Mouse (Mus musculus) c-Kit-negative CD71-positive TER-119-positive erythroid progenitor cells, embryonic 14.5 days (primary cell): ENCODE results near the gene Rad9b.

Experiments
- DNase-seq: peaks from one replicate; pipeline ENCODE4 v3.0.0-alpha.2; 2013; ENCODE audit warnings: low read depth, low spot score

Rad9b gene

GRCm38 (mm10) chr5:122353807-122354491 is at the start of gene Rad9b, which contains the start of gene Vps29:
Rad9b (minus strand) TSS chr5:122354233.
Vps29 (plus strand) TSS chr5:122354369.
- DNase-seq = peak; percentile 100

GRCm38 (mm10) chr5:122403362-122403761 is 49.3 kb upstream of the Rad9b start:
- DNase-seq = no peak

GRCm38 (mm10) chr5:122402772-122403171 is 48.7 kb upstream of the Rad9b start:
- DNase-seq = no peak

DNA sequence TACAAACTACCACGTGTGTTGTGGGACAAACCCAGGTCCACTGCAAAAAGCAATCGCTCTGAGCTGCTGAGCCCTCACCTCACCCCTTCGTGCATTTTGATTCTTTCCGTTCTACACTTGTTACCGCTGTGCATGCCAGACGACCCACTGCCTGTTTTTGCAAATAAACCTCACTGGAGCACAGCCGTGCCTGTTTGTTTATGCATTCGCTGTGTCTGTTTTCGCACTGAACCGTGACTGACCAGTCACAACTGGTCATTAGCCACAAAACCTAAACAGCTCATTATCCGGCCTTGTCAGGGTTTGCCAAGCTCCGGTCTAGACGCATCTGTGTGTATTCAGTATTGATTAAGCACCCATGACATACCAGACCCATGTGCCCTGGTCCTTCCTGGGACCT is 48.1 kb upstream of the Rad9b start:
- no peak for DNase-seq

DNA sequence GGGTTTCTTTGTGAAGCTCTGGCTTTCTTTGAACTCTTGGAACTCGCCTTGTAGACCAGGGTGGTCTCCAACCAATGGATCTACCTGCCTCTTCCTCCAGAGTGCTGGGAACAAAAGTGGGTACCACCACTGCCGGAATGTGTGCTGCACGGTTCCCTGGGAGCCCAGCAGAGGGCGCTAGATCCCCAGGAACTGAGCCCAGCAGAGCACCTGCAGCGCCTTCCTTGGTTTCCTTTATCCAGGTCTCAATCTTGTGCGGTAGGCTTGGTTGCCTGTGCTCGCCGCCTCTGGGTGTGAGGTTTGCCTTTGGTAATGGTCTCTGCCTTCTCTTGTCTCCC is 47.2 kb upstream of the Rad9b start:
- DNase-seq = peak; percentile 35

- DNase-seq = no peak
These were observed 46.7 kb upstream of the Rad9b start for GRCm38 (mm10) chr5:122400628-122401302.

DNA sequence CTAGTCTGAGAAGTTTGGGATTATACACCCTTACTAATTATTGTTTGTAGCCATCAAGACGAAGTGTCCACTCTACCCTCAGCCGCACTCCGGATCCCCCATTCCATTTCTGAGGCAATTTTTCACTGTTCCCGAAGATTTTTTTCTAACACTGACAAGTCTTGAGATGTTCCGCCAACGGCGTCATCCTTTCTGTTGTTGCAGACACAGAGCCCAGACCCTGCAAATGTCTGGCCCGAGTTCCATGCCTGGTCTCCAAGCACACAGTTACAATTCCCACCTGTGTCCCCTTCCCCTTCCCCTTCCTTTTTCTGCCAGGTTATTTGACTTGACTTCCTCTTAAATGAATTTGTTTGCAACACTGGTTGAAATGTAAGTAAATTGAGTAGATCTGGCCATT is 45.8 kb upstream of the Rad9b start:
- DNase-seq = no peak

GRCm38 (mm10) chr5:122397495-122397894 is 43.5 kb upstream of the Rad9b start:
- DNase-seq = no peak

DNA sequence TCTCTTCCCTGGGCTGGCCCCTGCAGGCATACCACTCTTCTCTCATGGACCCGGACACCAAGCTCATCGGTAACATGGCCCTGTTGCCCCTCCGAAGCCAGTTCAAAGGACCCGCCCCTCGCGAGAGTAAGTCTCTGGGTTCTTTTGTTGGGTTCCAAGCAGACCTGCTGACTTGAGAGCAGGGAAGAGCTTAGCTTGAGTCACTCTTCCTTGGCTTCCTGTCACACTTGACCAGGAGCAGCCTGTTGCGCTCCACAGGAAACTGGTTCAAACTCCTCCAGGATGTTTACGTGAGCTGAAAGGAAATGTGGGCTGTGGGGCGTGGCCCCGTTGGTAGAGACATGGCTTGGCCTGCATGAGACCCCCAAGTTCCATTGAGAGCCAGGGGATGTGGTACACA is 42.8 kb upstream of the Rad9b start:
- no peak for DNase-seq

GRCm38 (mm10) chr5:122393887-122394286 is 39.9 kb upstream of the Rad9b start:
- peak; percentile 65 for DNase-seq

DNA sequence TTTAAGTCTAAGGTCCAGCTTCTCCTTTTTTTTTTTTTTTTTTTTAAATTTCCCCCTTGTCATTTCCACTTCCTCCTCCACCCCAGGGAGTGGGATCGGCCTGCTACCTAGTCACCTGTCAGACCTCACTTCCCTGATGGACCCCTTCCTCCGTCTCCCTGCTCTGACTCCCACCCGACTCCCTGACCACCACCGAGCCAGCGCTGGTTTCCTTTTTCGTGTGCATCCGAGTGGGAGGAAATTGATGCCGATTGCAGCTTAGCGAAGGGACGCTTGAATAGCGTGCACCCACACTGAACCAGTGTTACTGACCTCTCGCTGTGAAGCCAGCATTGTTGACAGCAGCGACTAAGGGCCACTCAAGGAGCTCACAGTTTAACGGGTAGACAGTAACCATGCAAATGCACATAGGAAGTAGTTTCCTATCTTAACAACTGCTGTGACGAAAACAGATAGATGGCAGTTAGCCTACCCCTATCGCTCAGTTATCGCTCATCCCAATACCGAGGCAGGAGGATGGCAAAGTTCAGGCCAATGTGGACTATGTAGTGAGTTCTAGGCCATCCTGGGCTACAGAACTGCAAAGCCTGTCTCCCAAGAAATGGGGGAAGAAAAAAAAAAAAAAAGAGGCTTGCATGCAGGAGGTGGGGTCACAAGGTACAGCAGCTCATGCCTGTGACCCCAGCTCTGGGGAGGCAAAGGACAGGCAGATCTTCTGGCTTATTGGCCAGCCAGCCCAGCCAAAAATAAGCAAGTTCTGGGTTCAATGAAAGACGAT is 38.4 kb upstream of the Rad9b start:
- DNase-seq = no peak

- peak; percentile 83 for DNase-seq
These were observed 37.8 kb upstream of the Rad9b start, which contains the start of gene Arpc3 for GRCm38 (mm10) chr5:122391786-122392180. Arpc3 (plus strand) TSS chr5:122391878.

GRCm38 (mm10) chr5:122391178-122391785 is 37.2 kb upstream of the Rad9b start:
- no peak for DNase-seq

GRCm38 (mm10) chr5:122390671-122391070 is 36.6 kb upstream of the Rad9b start:
- no peak for DNase-seq

GRCm38 (mm10) chr5:122390006-122390405 is 36.0 kb upstream of the Rad9b start:
- DNase-seq = no peak

DNA sequence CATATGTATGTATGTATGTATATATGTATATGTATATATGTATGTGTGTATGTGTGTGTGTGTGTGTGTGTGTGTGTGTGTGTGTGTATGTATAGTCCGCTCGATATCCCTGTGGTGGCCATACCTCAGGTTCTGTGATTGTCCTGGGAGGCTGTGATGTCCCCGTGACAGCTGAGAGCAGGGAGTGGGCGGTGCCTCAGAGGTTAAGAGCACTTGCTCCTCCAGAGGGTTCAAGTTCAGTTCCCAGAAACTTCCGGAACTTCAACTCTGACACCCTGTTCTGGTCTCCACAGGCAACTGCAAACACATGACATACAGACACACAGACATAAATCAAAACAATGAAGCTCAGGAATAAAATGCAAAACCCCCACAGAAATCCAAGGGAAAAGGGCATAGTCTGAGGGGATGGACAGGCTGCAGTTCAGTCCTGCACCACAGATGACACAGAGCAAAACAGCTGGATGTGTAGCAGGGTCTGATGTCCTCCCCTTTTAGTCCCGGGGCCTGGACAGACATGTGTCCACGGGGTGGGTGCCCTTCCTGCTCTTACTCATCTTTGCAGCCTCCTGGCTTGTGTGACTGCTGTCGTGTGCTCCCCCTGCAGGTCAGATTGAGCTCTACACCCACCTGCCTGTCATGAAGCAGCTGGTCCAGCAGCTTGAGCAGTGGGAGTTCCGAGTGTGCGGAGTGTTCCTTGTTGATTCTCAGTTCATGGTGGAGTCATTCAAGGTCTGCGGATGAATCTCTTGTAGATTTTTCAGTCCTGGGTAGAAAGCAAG is 25.5 kb upstream of the Rad9b start:
- DNase-seq = peak; percentile 52

DNA sequence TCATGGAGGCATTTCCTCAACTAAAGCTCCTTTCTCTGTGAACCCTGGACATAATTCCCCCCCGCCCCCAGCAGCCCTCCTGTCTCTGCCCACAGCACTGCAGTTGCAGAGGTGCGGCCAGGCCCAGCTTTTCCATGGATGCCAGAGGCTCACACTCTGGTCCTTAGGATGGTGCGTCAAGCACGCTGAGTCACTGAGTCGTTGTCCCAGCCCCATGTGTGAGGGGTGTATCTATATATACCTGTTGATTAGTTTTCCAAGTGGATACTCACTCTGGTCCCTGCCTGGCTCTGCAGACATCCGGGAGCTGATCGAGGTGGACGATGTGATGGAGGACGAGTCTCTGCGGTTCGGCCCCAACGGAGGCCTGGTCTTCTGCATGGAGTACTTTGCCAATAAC is 24.1 kb upstream of the Rad9b start:
- DNase-seq = no peak

- no peak for DNase-seq
These were observed 23.2 kb upstream of the Rad9b start for GRCm38 (mm10) chr5:122377101-122377833.

GRCm38 (mm10) chr5:122372878-122373277 is 18.8 kb upstream of the Rad9b start:
- no peak for DNase-seq

GRCm38 (mm10) chr5:122372192-122372769 is 18.2 kb upstream of the Rad9b start, which contains the start of gene Fam216a:
Fam216a (minus strand) TSS chr5:122372364.
- peak; percentile 100 for DNase-seq
